Mouse (Mus musculus) brain, embryonic 14.5 days (tissue): ENCODE measurements around the gene Epb41l3.

Experiments used
- CTCF ChIP-seq: fragments of 200-500 bp; IDR thresholded peaks from 2 replicates; pipeline ENCODE4 v1.5.1; 2012; ENCODE audit warnings: inconsistent platforms, mild to moderate bottlenecking, moderate library complexity, borderline replicate concordance; ENCODE audit not compliant: insufficient read depth, insufficient read length; ENCODE audit errors: extremely low read depth
- POLR2A ChIP-seq: fragments of 200-500 bp; IDR thresholded peaks from 2 replicates; pipeline ENCODE4 v1.6.1; 2012; ENCODE audit warnings: mild to moderate bottlenecking, inconsistent platforms, borderline replicate concordance; ENCODE audit not compliant: poor library complexity, insufficient read depth, insufficient read length, severe bottlenecking; ENCODE audit errors: extremely low read depth

- TF ChIP-seq CTCF (no peak), POLR2A (peak; percentile 61; the same call in 1 of the 2 replicates)
Measured at GRCm38 (mm10) chr17:69156522-69157100, 81.1 kb downstream of the Epb41l3 start.
